Mouse (Mus musculus) hindbrain, embryonic 12.5 days (tissue): ENCODE measurements at regions not wholly inside any gene's neighbourhood (a gene's known extent, or its start where the extent isn't known, plus 50 kb on each side); places are given as distances from the start of the nearest gene placed in this dataset.
"Not testable (repeated sequence)": the region's sequence is repeated elsewhere in the genome, so short reads cannot be mapped to it uniquely, and the experiment has no call there.

Experiments used
- ATAC-seq: fragments of 200-750 bp; cut with Nextera tagmentation; 2 replicates; pipeline ENCODE4 v1.8.0; 2017; ENCODE audit warnings: moderate TSS enrichment; ENCODE audit not compliant: low FRiP score
- H3K27ac ChIP-seq: fragments of 300-500 bp; sonication (generic); 2 replicates; pipeline ENCODE4 v1.5.1; 2016; ENCODE audit warnings: mild to moderate bottlenecking
- H3K27me3 ChIP-seq: fragments of 300-500 bp; sonication (generic); 2 replicates; pipeline ENCODE4 v1.6.1; 2016; ENCODE audit warnings: mild to moderate bottlenecking
- H3K36me3 ChIP-seq: fragments of 300-500 bp; sonication (generic); 2 replicates; pipeline ENCODE4 v1.6.1; 2016; ENCODE audit warnings: mild to moderate bottlenecking
- H3K4me1 ChIP-seq: fragments of 300-500 bp; sonication (generic); 2 replicates; pipeline ENCODE4 v1.6.1; 2016
- H3K4me2 ChIP-seq: fragments of 300-500 bp; sonication (generic); replicated peaks from 2 replicates; pipeline ENCODE4 v1.6.1; 2016; ENCODE audit warnings: mild to moderate bottlenecking
- H3K4me3 ChIP-seq: fragments of 300-500 bp; sonication (generic); 2 replicates; pipeline ENCODE4 v1.5.1; 2016; ENCODE audit warnings: mild to moderate bottlenecking
- H3K9ac ChIP-seq: fragments of 300-500 bp; sonication (generic); 2 replicates; pipeline ENCODE4 v1.6.1; 2016; ENCODE audit warnings: mild to moderate bottlenecking, moderate library complexity
- H3K9me3 ChIP-seq: fragments of 300-500 bp; sonication (generic); replicated peaks from 2 replicates; pipeline ENCODE4 v1.6.1; 2016; ENCODE audit warnings: mild to moderate bottlenecking
- WGBS: fragments of 180-500 bp; shearing (Covaris S2); methylation state at CpG from one replicate; pipeline ENCODE4 v1.1.7; 2016; 5-methylcytosine and 5-hydroxymethylcytosine counted together

DNA sequence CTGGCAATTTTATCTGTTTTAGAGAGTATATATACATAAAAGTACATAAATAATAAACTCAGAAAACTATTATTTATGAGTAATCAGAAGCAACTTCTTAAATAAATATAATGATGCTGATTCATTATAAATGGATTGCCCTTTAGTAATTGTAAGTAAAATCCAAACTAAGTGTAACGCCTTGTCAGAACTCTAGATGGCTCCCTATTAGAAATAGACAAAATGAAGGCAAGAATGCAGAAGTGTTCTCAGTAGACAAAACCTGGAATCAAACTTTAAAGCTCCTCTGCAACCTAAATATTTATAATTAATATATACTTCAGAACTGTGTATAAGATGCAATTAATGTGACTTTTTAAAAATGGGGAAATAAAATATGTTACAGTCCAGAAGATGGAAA, 73.4 kb upstream of the Lipo1 start:
- Histone ChIP-seq H3K4me2 (no peak overlapping the region), H3K4me1 (no peaks in the 10 kb centered on the region), H3K4me3 (no peak overlapping the region), H3K36me3 (no peaks in the 10 kb centered on the region), H3K27me3 (no peaks in the 10 kb centered on the region), H3K9ac (no peak overlapping the region), H3K9me3 (no peaks in the 10 kb centered on the region), H3K27ac (no peak overlapping the region)
- ATAC-seq: no peak
- 60% methylated on average over 1 of the region's 1 CpGs for WGBS

DNA sequence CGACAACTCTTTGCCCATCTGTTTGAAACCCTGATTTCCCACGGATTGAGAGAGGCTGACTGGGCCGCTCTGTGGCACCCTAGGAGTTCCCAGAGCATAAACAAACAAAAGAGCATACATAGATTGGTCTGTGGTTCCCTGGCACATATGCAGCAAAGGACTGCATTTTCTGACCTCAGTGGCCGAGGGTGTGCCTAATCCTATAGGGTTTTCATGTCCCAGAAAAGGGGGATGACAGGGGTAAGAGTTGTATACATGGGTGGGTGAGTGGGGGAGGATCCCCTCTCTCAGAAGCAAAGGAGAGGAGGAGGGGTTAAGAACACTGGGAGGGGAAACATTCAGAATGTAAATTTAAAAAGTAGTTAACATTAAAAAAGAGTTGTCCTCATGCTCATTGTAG, 63.8 kb upstream of the Lipo1 start:
- ATAC-seq: peak; percentile 85
- WGBS: 46% methylated on average over 4 of the region's 4 CpGs
- no peak overlapping the region for H3K27ac ChIP-seq
- H3K36me3 ChIP-seq: no peaks in the 10 kb centered on the region
- H3K9me3 ChIP-seq: no peaks in the 10 kb centered on the region
- no peaks in the 10 kb centered on the region for H3K27me3 ChIP-seq
- H3K4me1 ChIP-seq: no peaks in the 10 kb centered on the region
- no peak overlapping the region for H3K4me2 ChIP-seq
- H3K4me3 ChIP-seq: no peak overlapping the region
- no peak overlapping the region for H3K9ac ChIP-seq

DNA sequence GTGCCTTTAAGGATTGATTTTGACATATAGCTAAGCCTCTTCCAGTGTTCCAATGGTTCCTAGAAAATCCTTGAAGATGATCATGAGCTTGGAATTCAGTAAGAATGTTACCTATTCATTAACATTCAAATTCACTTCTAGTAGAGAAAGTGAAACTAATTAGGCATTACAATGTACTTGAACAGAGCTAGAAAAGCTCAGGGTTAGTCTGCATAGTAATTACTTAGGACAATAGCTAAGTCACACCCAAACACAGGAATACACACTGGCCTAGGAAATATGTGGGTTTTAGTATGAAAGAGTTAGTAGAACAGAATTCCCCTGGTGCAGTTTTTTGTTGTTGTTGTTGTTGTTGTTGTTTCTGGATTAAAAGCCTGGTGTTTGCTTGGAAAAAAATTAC, 63.4 kb upstream of the Lipo1 start:
- no peaks in the 10 kb centered on the region for H3K27me3 ChIP-seq
- no peaks in the 10 kb centered on the region for H3K36me3 ChIP-seq
- ATAC-seq: no peak

DNA sequence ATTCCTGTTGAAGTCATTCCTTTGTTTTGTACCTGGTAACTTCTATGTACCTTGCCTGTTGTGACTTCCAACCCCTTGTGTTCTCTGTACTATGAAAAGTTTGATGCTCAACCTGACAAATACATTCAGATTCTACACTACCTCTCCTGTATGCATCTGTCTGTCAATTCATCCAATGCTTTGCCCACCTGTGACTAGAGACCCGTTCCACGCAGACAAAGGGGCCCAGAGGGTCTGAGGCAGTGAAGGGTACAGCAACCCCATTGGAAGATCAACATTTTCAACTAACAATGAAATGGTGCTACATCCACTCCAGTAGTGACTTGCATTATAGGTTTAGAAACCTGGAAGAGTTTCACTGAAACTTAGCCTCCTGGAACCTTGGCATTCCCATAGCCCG, 62.9 kb upstream of the Lipo1 start:
- not testable (repeated sequence) for H3K4me1 ChIP-seq, H3K9ac ChIP-seq, H3K9me3 ChIP-seq, H3K27me3 ChIP-seq, H3K36me3 ChIP-seq, H3K27ac ChIP-seq, H3K4me2 ChIP-seq, H3K4me3 ChIP-seq, ATAC-seq
- 86% methylated on average over 3 of the region's 3 CpGs for WGBS

More for the DNA sequence above, 63.4 kb upstream of the Lipo1 start:
- Histone ChIP-seq H3K4me3 (no peak overlapping the region), H3K4me1 (no peaks in the 10 kb centered on the region), H3K9ac (no peak overlapping the region), H3K4me2 (no peak overlapping the region), H3K27ac (no peak overlapping the region), H3K9me3 (no peaks in the 10 kb centered on the region)

DNA sequence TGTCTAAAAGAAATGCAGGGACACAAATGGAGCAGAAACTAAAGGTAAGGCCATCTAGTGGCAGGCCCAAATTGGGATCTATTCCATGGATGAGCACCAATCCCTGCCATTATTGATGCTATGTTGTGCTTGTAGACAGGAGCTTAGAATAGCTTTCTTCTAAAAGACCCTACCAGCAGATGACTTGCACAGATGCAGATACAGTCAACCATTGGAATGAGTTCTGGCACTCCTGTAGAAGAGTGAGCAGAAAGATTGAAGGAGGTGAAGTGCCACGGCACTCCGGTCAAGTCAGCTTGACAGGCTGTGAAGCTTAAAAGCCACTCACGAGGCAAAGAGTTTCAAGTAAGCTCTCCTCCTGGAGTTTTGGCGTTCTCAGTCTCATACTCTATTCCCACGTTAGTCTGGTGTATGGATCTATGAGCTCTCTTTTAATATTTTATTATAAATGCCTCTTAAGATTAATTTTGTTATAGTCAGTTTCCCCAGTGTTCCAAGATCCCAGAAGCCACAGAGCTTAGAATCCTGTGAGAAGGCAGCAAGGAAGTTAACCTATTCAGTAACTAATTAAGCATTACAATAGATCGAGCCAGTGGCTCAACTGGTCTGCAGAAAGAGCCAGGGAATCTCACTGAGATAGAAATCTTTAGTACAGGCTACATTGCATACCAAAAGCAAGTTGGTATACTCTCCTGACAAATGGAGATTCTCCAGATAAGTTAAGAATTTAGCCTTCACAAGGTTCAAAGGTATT, 62.2 kb upstream of the Lipo1 start:
- not testable (repeated sequence) for H3K36me3 ChIP-seq, H3K27ac ChIP-seq, H3K4me2 ChIP-seq, H3K4me1 ChIP-seq, H3K4me3 ChIP-seq, H3K9ac ChIP-seq, H3K9me3 ChIP-seq, H3K27me3 ChIP-seq, ATAC-seq
- WGBS: 83% methylated on average over 6 of the region's 6 CpGs
